9 mouse cellular contexts compared by ENCODE assay signal in the genomic region with DNA sequence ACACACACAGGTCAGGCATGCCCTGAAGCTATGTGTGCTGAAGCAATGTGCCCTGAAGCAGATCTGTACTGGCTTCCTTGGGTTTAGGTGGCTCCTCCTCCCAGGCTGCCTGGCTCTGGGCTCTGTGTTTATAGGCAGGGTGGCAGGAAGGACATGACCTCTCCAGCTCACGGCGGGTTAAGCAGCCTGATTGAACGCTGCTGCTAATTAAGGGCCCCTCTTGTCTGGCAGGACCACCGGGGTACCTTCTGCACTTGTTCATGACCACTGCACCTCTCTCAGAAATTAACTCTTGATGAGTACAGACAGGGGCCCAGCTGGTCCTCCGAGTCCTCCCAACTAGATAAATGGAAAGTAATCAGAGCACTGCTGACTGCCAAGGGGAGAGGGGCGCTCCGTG.
A peak's percentile ranks its signal among the peaks of the same experiment; 100 is the strongest.
DNase-seq lines count a peak whose midpoint lies in the region; ATAC-seq and TF ChIP-seq lines count a peak whose summit lies in the region.
"Had no signal": no experiment of that assay in that cellular context is flagged by ENCODE, and none has a peak within 500 bp of the region (broad histone marks: within the 10 kb centered on the region; RNA-seq: fewer than 3 reads in every experiment).

No protein-coding gene starts in this region.

- no peak overlapping the region for H3K4me3 ChIP-seq in heart, embryonic 15.5 days
- no peak overlapping the region for H3K4me3 ChIP-seq in embryonic facial prominence, embryonic 12.5 days
- H3K4me3 ChIP-seq in hindbrain, postnatal 0 days (ENCODE audit: low read length) = no peak overlapping the region
- no peak overlapping the region for H3K4me3 ChIP-seq in midbrain, embryonic 12.5 days

- no peaks in the 10 kb centered on the region for H3K36me3 ChIP-seq in heart, embryonic 15.5 days
- no peaks in the 10 kb centered on the region for H3K36me3 ChIP-seq in embryonic facial prominence, embryonic 12.5 days
- H3K36me3 ChIP-seq in hindbrain, postnatal 0 days (ENCODE audit: insufficient read depth, low read length) = no peaks in the 10 kb centered on the region
- no peaks in the 10 kb centered on the region for H3K36me3 ChIP-seq in midbrain, embryonic 12.5 days

- peaks cover 26% of the 10 kb centered on the region for H3K4me1 ChIP-seq in heart, embryonic 15.5 days (replicated peaks)
- peaks cover 19% of the 10 kb centered on the region for H3K4me1 ChIP-seq in embryonic facial prominence, embryonic 12.5 days
- H3K4me1 ChIP-seq in hindbrain, postnatal 0 days (ENCODE audit: insufficient read depth, low read length) = no peaks in the 10 kb centered on the region
- H3K4me1 ChIP-seq in midbrain, embryonic 12.5 days = peaks cover 22% of the 10 kb centered on the region

- H3K9me3 ChIP-seq in heart, embryonic 15.5 days (replicated peaks) = no peaks in the 10 kb centered on the region
- no peaks in the 10 kb centered on the region for H3K9me3 ChIP-seq in embryonic facial prominence, embryonic 12.5 days
- no peaks in the 10 kb centered on the region for H3K9me3 ChIP-seq in hindbrain, postnatal 0 days (ENCODE audit: low read length)
- no peaks in the 10 kb centered on the region for H3K9me3 ChIP-seq in midbrain, embryonic 12.5 days

- no peak for ATAC-seq in heart, embryonic 15.5 days (replicated peaks; ENCODE audit: insufficient number of reproducible peaks, insufficient read depth, low FRiP score, low read depth)
- peak; percentile 65; the same call in 1 of the 2 replicates for ATAC-seq in embryonic facial prominence, embryonic 12.5 days (ENCODE audit: insufficient number of reproducible peaks, insufficient read depth, low FRiP score, low TSS enrichment)
- peak; percentile 64; the same call in 1 of the 2 replicates for ATAC-seq in hindbrain, postnatal 0 days
- ATAC-seq in midbrain, embryonic 12.5 days (ENCODE audit: low FRiP score, low read depth) = peak; percentile 44; the same call in 1 of the 2 replicates
- ATAC-seq: lung, postnatal 0 days had no signal

- intact Hi-C loops in heart, postnatal 25 days (cut with DNase I) = no loop called here

- no peak overlapping the region for H3K27ac ChIP-seq in heart, embryonic 15.5 days
- no peak overlapping the region for H3K27ac ChIP-seq in embryonic facial prominence, embryonic 12.5 days
- no peak overlapping the region for H3K27ac ChIP-seq in hindbrain, postnatal 0 days
- 0 out of 2 replicates have a peak overlapping the region, but pooled peaks have one; percentile 8 for H3K27ac ChIP-seq in midbrain, embryonic 12.5 days (replicated peaks)

- H3K9ac ChIP-seq in heart, embryonic 15.5 days = no peak overlapping the region
- no peak overlapping the region for H3K9ac ChIP-seq in embryonic facial prominence, embryonic 12.5 days
- H3K9ac ChIP-seq in hindbrain, postnatal 0 days (replicated peaks; ENCODE audit: low read length) = no peak overlapping the region
- no peak overlapping the region for H3K9ac ChIP-seq in midbrain, embryonic 12.5 days (replicated peaks)

- WGBS in heart, embryonic 15.5 days = 17% methylated on average over 7 of the region's 7 CpGs
- WGBS in embryonic facial prominence, embryonic 12.5 days = 11% methylated on average over 7 of the region's 7 CpGs
- WGBS in hindbrain, postnatal 0 days = 21% methylated on average over 7 of the region's 7 CpGs
- 14% methylated on average over 7 of the region's 7 CpGs for WGBS in midbrain, embryonic 12.5 days

- DNase-seq in heart, postnatal 25 days (ENCODE audit: low spot score) = no peak
- DNase-seq in hindbrain, postnatal 0 days (ENCODE audit: low spot score) = peak; percentile 41
- no peak for DNase-seq in T-cell, adult 2 months (ENCODE audit: low spot score)
- no peak for DNase-seq in thymus, postnatal 4 days
- DNase-seq: gastrocnemius, postnatal 25 days had no signal

- no peaks in the 10 kb centered on the region for H3K27me3 ChIP-seq in heart, embryonic 15.5 days
- H3K27me3 ChIP-seq in embryonic facial prominence, embryonic 12.5 days = 0 out of 2 replicates have a peak, but pooled peaks cover 3% of the 10 kb centered on the region
- no peaks in the 10 kb centered on the region for H3K27me3 ChIP-seq in hindbrain, postnatal 0 days (ENCODE audit: insufficient read depth, low read length)
- peaks cover 93% of the 10 kb centered on the region for H3K27me3 ChIP-seq in midbrain, embryonic 12.5 days

- peak overlapping the region; percentile 26 for H3K4me2 ChIP-seq in heart, embryonic 15.5 days
- no peak overlapping the region for H3K4me2 ChIP-seq in embryonic facial prominence, embryonic 12.5 days (replicated peaks)
- no peak overlapping the region for H3K4me2 ChIP-seq in hindbrain, postnatal 0 days (ENCODE audit: low read depth, low read length)
- H3K4me2 ChIP-seq in midbrain, embryonic 12.5 days (replicated peaks) = no peak overlapping the region

- TF ChIP-seq CTCF in hindbrain, postnatal 0 days (IDR thresholded peaks at IDR 0.05; ENCODE audit: low read depth) = no peak
